18 mouse cellular contexts compared by ENCODE assay signal in the genomic region with DNA sequence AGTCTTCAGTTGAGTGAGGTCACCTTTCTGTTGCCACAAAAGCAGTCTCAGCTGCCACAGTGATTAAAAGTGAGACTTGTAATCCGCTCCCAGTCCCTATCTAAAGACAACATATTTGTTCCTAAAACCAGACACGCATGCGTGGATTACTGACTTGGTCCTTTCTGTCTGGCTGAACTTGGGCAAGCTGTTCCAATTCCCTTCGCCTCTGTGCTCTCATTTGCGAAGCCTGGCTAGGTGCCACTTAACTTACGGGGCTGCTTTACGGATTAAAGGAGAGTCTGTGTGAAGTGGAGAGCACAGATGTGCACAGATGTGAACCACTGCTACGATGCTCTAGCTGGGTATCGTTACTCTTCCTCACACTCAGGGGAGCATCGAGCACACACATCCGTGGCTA.
"Had no signal": no experiment of that assay in that cellular context is flagged by ENCODE, and none has a peak within 500 bp of the region (broad histone marks: within the 10 kb centered on the region; RNA-seq: fewer than 3 reads in every experiment).

No protein-coding gene starts in this region.

- H3K4me3 ChIP-seq: midbrain, embryonic 10.5 days; midbrain, embryonic 13.5 days; midbrain, embryonic 15.5 days; myocyte; neural tube, embryonic 13.5 days; neural tube, embryonic 15.5 days had no signal

- H3K27me3 ChIP-seq: midbrain, embryonic 13.5 days; midbrain, embryonic 15.5 days; neural tube, embryonic 15.5 days had no signal

- ATAC-seq: midbrain, embryonic 13.5 days; midbrain, embryonic 15.5 days had no signal

- H3K36me3 ChIP-seq: midbrain, embryonic 10.5 days; midbrain, embryonic 13.5 days; midbrain, embryonic 15.5 days; neural tube, embryonic 13.5 days; neural tube, embryonic 15.5 days had no signal

- H3K9ac ChIP-seq: liver, embryonic 14.5 days; lung, embryonic 14.5 days; midbrain, embryonic 13.5 days; midbrain, embryonic 15.5 days; neural tube, embryonic 13.5 days; neural tube, embryonic 15.5 days had no signal

- H3K27ac ChIP-seq: liver, embryonic 14.5 days; midbrain, embryonic 10.5 days; midbrain, embryonic 13.5 days; midbrain, embryonic 15.5 days; neural tube, embryonic 13.5 days; neural tube, embryonic 15.5 days had no signal

- H3K9me3 ChIP-seq: midbrain, embryonic 10.5 days; midbrain, embryonic 13.5 days; midbrain, embryonic 15.5 days; neural tube, embryonic 13.5 days; neural tube, embryonic 15.5 days had no signal

- H3K4me1 ChIP-seq: midbrain, embryonic 10.5 days; midbrain, embryonic 13.5 days; midbrain, embryonic 15.5 days; neural tube, embryonic 13.5 days; neural tube, embryonic 15.5 days had no signal

- H3K4me2 ChIP-seq: lung, embryonic 14.5 days; midbrain, embryonic 13.5 days; midbrain, embryonic 15.5 days; neural tube, embryonic 13.5 days; neural tube, embryonic 15.5 days had no signal

- DNase-seq: lung, adult 18-20 months; lung, embryonic 14.5 days; lung, postnatal 10 days; lung, postnatal 4 days; right cerebral cortex, adult 18-20 months; right cerebral cortex, postnatal 25 days; right cerebral cortex, postnatal 4 days; spleen, adult 18-20 months; thymus, adult 18-20 months; thymus, postnatal 14 days; thymus, postnatal 36 days had no signal
